Mouse (Mus musculus): ENCODE results near the gene Afg3l1. TPM values are rescaled to one million over a fixed set of nuclear protein-coding genes. Genes with fewer than 3 reads are reported as not detected.
"Not testable (repeated sequence)": the region's sequence is repeated elsewhere in the genome, so short reads cannot be mapped to it uniquely, and the experiment has no call there.

Gene Afg3l1
- polyA plus RNA-seq, 1 experiment from 2014 or later: 51.2 TPM

- not testable (repeated sequence) for H3K27ac ChIP-seq; H3K9ac ChIP-seq; H3K36me3 ChIP-seq; H3K4me3 ChIP-seq (replicated peaks); H3K27me3 ChIP-seq (replicated peaks); H3K4me2 ChIP-seq (replicated peaks); H3K9me3 ChIP-seq; ATAC-seq
- H3K4me1 ChIP-seq (replicated peaks): peaks cover 14% of the 10 kb centered on the region
- 73% methylated on average over 5 of the region's 5 CpGs for WGBS
Observed at GRCm38 (mm10) chr8:123474549-123474948, 3.2 kb upstream of the Afg3l1 start.

GRCm38 (mm10) chr8:123476911-123477736, 579 bp upstream of the Afg3l1 start:
- peak; percentile 50 for ATAC-seq
- WGBS: 8% methylated on average over 34 of the region's 34 CpGs
- peak overlapping the region; percentile 97; the same call in 1 of the 2 replicates for H3K27ac ChIP-seq
- peak overlapping the region; percentile 94 for H3K4me3 ChIP-seq (replicated peaks)
- peaks cover 14% of the 10 kb centered on the region; the same call in 1 of the 2 replicates for H3K36me3 ChIP-seq
- H3K4me2 ChIP-seq (replicated peaks): peak overlapping the region; percentile 58
- H3K27me3 ChIP-seq (replicated peaks): no peaks in the 10 kb centered on the region
- H3K9me3 ChIP-seq: no peaks in the 10 kb centered on the region
- peaks cover 14% of the 10 kb centered on the region for H3K4me1 ChIP-seq (replicated peaks)
- H3K9ac ChIP-seq: peak overlapping the region; percentile 83

GRCm38 (mm10) chr8:123478456-123479218, 934 bp downstream of the Afg3l1 start:
- Histone ChIP-seq H3K9me3 (no peaks in the 10 kb centered on the region), H3K27ac (no peak overlapping the region), H3K36me3 (peaks cover 14% of the 10 kb centered on the region; the same call in 1 of the 2 replicates), H3K4me1 (replicated peaks) (peaks cover 14% of the 10 kb centered on the region), H3K4me2 (replicated peaks) (peak overlapping the region; percentile 58), H3K4me3 (replicated peaks) (peak overlapping the region; percentile 94), H3K27me3 (replicated peaks) (no peaks in the 10 kb centered on the region), H3K9ac (peak overlapping the region; percentile 83)
- 0 out of 2 replicates have a peak, but pooled peaks have one; percentile 1 for ATAC-seq
- 34% methylated on average over 16 of the region's 16 CpGs for WGBS

GRCm38 (mm10) chr8:123482627-123483026, 4.9 kb downstream of the Afg3l1 start:
- no peak for ATAC-seq

GRCm38 (mm10) chr8:123491280-123492075, 13.8 kb downstream of the Afg3l1 start:
- H3K4me3 ChIP-seq (replicated peaks): no peak overlapping the region
- no peak for ATAC-seq
- H3K36me3 ChIP-seq: peaks cover 69% of the 10 kb centered on the region
- no peak overlapping the region for H3K4me2 ChIP-seq (replicated peaks)
- no peak overlapping the region for H3K9ac ChIP-seq
- H3K27me3 ChIP-seq (replicated peaks): no peaks in the 10 kb centered on the region
- WGBS: 91% methylated on average over 15 of the region's 15 CpGs
- no peaks in the 10 kb centered on the region for H3K9me3 ChIP-seq
- no peak overlapping the region for H3K27ac ChIP-seq
- no peaks in the 10 kb centered on the region for H3K4me1 ChIP-seq (replicated peaks)

More at GRCm38 (mm10) chr8:123482627-123483026, 4.9 kb downstream of the Afg3l1 start:
- Histone ChIP-seq H3K36me3 (peaks cover 28% of the 10 kb centered on the region), H3K4me1 (replicated peaks) (0 out of 2 replicates have a peak, but pooled peaks cover 7% of the 10 kb centered on the region), H3K27me3 (replicated peaks) (no peaks in the 10 kb centered on the region), H3K4me2 (replicated peaks) (no peak overlapping the region), H3K9ac (no peak overlapping the region), H3K9me3 (no peaks in the 10 kb centered on the region), H3K27ac (no peak overlapping the region), H3K4me3 (replicated peaks) (no peak overlapping the region)
- 89% methylated on average over 7 of the region's 7 CpGs for WGBS

GRCm38 (mm10) chr8:123492898-123493297, 15.2 kb downstream of the Afg3l1 start:
- Histone ChIP-seq H3K36me3 (peaks cover 72% of the 10 kb centered on the region), H3K4me3 (replicated peaks) (no peak overlapping the region)

GRCm38 (mm10) chr8:123497699-123498098, 20.0 kb downstream of the Afg3l1 start:
- H3K4me3 ChIP-seq (replicated peaks): no peak overlapping the region
- H3K9ac ChIP-seq: no peak overlapping the region
- 89% methylated on average over 4 of the region's 4 CpGs for WGBS
- no peaks in the 10 kb centered on the region for H3K9me3 ChIP-seq
- no peak overlapping the region for H3K4me2 ChIP-seq (replicated peaks)
- H3K36me3 ChIP-seq: peaks cover 74% of the 10 kb centered on the region
- no peak overlapping the region for H3K27ac ChIP-seq
- H3K4me1 ChIP-seq (replicated peaks): no peaks in the 10 kb centered on the region
- no peaks in the 10 kb centered on the region for H3K27me3 ChIP-seq (replicated peaks)
- no peak for ATAC-seq

More at GRCm38 (mm10) chr8:123492898-123493297, 15.2 kb downstream of the Afg3l1 start:
- no peaks in the 10 kb centered on the region for H3K4me1 ChIP-seq (replicated peaks)
- H3K9me3 ChIP-seq: no peaks in the 10 kb centered on the region
- ATAC-seq: no peak
- H3K9ac ChIP-seq: no peak overlapping the region
- H3K27me3 ChIP-seq (replicated peaks): no peaks in the 10 kb centered on the region
- WGBS: 94% methylated on average over 9 of the region's 9 CpGs
- H3K27ac ChIP-seq: no peak overlapping the region
- H3K4me2 ChIP-seq (replicated peaks): no peak overlapping the region

- 89% methylated on average over 11 of the region's 11 CpGs for WGBS
- Histone ChIP-seq H3K4me1 (replicated peaks) (no peaks in the 10 kb centered on the region), H3K27ac (no peak overlapping the region), H3K4me3 (replicated peaks) (no peak overlapping the region), H3K36me3 (peaks cover 74% of the 10 kb centered on the region), H3K27me3 (replicated peaks) (no peaks in the 10 kb centered on the region), H3K9ac (no peak overlapping the region), H3K4me2 (replicated peaks) (no peak overlapping the region), H3K9me3 (no peaks in the 10 kb centered on the region)
- ATAC-seq: no peak
Observed at GRCm38 (mm10) chr8:123498963-123499362, 21.3 kb downstream of the Afg3l1 start.

- H3K36me3 ChIP-seq: peaks cover 70% of the 10 kb centered on the region
- H3K27ac ChIP-seq: no peak overlapping the region
- no peaks in the 10 kb centered on the region for H3K4me1 ChIP-seq (replicated peaks)
- ATAC-seq: no peak
- no peak overlapping the region for H3K4me2 ChIP-seq (replicated peaks)
- WGBS: 95% methylated on average over 11 of the region's 11 CpGs
- no peaks in the 10 kb centered on the region for H3K27me3 ChIP-seq (replicated peaks)
- no peak overlapping the region for H3K4me3 ChIP-seq (replicated peaks)
- no peak overlapping the region for H3K9ac ChIP-seq
- no peaks in the 10 kb centered on the region for H3K9me3 ChIP-seq
Observed at GRCm38 (mm10) chr8:123499556-123499955, 21.9 kb downstream of the Afg3l1 start.

GRCm38 (mm10) chr8:123502192-123502591, 24.5 kb downstream of the Afg3l1 start:
- 94% methylated on average over 5 of the region's 5 CpGs for WGBS
- H3K4me2 ChIP-seq (replicated peaks): no peak overlapping the region
- no peak overlapping the region for H3K9ac ChIP-seq
- H3K4me1 ChIP-seq (replicated peaks): no peaks in the 10 kb centered on the region
- no peaks in the 10 kb centered on the region for H3K27me3 ChIP-seq (replicated peaks)
- H3K9me3 ChIP-seq: no peaks in the 10 kb centered on the region
- ATAC-seq: no peak
- H3K36me3 ChIP-seq: peaks cover 62% of the 10 kb centered on the region
- no peak overlapping the region for H3K4me3 ChIP-seq (replicated peaks)
- H3K27ac ChIP-seq: no peak overlapping the region

GRCm38 (mm10) chr8:123503801-123504467, 26.2 kb downstream of the Afg3l1 start:
- H3K27ac ChIP-seq: no peak overlapping the region
- H3K36me3 ChIP-seq: peaks cover 62% of the 10 kb centered on the region
- no peak overlapping the region for H3K4me3 ChIP-seq (replicated peaks)
- no peak for ATAC-seq
- over 99% methylated on average over 6 of the region's 6 CpGs for WGBS
- H3K4me1 ChIP-seq (replicated peaks): no peaks in the 10 kb centered on the region
- H3K27me3 ChIP-seq (replicated peaks): no peaks in the 10 kb centered on the region
- no peak overlapping the region for H3K4me2 ChIP-seq (replicated peaks)
- H3K9me3 ChIP-seq: no peaks in the 10 kb centered on the region
- no peak overlapping the region for H3K9ac ChIP-seq

Measured in intestine, embryonic 15.5 days (tissue).